Mouse (Mus musculus): ENCODE results near the gene Defb39. TPM values are rescaled to one million over a fixed set of nuclear protein-coding genes. Genes with fewer than 3 reads are reported as not detected.

Gene Defb39
- not detected in 2 replicates for polyA plus RNA-seq (2015; fragmentation: Nextera tagmentation; extraction: Ambion mirVana)

DNA sequence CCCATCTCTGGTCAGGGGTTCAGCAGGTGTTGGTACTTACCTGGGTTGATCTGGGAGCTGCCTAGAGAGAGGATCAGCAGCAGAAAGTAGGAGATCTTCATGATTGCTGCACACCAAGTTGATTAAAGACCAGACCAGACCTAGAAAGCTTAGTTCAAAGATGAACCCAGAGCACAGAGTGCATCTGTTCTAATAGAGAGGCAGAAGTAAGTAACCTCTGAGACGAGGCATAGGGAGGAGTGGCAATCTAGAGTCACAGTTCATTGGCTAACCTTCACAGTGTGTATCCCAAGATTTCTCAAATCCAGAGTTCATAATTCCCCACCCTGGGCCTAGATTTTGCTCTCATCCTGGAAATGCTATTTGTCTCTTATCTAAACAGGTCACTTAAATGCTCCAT is at the start of gene Defb39:
Gene Defb39 (minus strand): TSS at position 101 of the 400 bp plus-strand sequence.
- 80% methylated on average over 1 of the region's 1 CpGs for WGBS
- Histone ChIP-seq H3K4me2 (replicated peaks) (no peak within 1 kb of the TSS), H3K4me3 (no peak within 1 kb of the TSS), H3K27ac (no peak within 1 kb of the TSS), H3K9ac (no peak within 1 kb of the TSS), H3K27me3 (no peaks in the 10 kb centered on the region), H3K9me3 (peaks cover 2% of the 10 kb centered on the region; the same call in 1 of the 2 replicates), H3K4me1 (no peaks in the 10 kb centered on the region), H3K36me3 (no peaks in the 10 kb centered on the region)
- ATAC-seq (ENCODE audit: low FRiP score, low read depth) = no peak

DNA sequence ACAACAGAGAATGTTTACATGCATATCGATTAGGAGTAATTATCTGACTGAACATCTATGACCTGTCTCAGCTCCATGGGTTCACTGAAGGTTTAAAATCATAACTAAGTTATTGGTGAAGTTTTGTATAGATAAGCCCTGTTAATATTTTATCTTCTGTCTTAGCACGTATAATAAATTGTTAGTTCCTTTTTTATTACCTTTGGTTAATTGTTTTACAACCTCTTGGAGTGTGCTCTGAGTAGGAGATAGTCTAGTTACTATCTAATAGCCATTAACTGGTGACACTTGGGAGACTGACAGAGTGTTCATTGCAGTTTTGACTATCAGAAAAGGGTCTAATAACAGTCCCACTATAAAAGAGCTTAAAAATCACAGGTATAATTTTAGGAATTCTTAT is 1.4 kb upstream of the Defb39 start:
- peaks cover 2% of the 10 kb centered on the region; the same call in 1 of the 2 replicates for H3K9me3 ChIP-seq
- H3K9ac ChIP-seq = no peak overlapping the region
- H3K27me3 ChIP-seq = no peaks in the 10 kb centered on the region
- H3K27ac ChIP-seq = no peak overlapping the region
- ATAC-seq (ENCODE audit: low FRiP score, low read depth) = no peak
- H3K36me3 ChIP-seq = no peaks in the 10 kb centered on the region
- 67% methylated on average over 2 of the region's 2 CpGs for WGBS
- no peak overlapping the region for H3K4me2 ChIP-seq (replicated peaks)
- H3K4me1 ChIP-seq = no peaks in the 10 kb centered on the region
- H3K4me3 ChIP-seq = no peak overlapping the region

DNA sequence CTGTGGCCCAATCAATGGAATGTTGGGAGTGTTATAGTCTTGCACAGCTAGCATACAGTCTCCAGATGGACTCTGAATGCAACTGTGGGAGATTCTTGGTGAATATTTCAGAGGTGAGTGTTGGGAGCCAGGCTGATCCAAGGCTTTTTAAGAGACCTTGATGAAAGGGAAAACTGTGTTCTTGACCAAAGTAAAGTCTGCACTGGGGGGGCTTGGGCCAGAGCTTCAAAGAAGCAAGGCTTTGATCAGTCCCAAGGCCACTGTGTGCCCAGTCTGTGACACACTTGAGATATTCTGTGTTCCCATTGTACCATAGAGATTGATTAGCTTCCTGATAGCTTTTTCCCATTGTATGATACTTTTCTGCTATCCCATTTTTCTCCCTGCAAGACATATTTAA is 1.7 kb downstream of the Defb39 start:
- Histone ChIP-seq H3K27me3 (no peaks in the 10 kb centered on the region), H3K36me3 (no peaks in the 10 kb centered on the region), H3K4me3 (no peak overlapping the region), H3K4me2 (replicated peaks) (no peak overlapping the region), H3K27ac (no peak overlapping the region), H3K9me3 (peaks cover 2% of the 10 kb centered on the region; the same call in 1 of the 2 replicates), H3K9ac (no peak overlapping the region), H3K4me1 (no peaks in the 10 kb centered on the region)
- ATAC-seq (ENCODE audit: low FRiP score, low read depth) = no peak

DNA sequence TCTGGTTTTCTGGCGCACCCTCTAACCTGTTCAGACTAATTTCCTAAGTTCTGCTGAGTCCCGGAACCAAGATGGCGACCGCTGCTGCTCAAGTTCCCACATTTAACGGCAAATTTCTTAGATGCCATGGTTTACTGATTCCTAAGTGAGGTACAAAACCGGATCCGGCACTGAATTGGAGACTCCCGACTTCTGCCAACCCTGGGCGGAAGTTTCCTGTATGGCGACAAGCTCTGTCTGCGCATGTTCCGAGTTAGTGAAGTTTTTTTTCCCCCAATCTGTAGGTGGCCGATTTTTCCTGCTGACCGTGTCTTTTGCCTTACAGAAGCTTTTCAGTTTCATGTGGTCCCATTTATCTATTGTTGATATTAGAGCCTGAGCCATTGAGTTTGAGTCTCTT is 19.4 kb downstream of the Defb39 start:
- Histone ChIP-seq H3K4me1 (no peaks in the 10 kb centered on the region), H3K27ac (no peak overlapping the region), H3K9ac (no peak overlapping the region), H3K27me3 (no peaks in the 10 kb centered on the region), H3K4me3 (no peak overlapping the region), H3K36me3 (no peaks in the 10 kb centered on the region), H3K9me3 (peaks cover 9% of the 10 kb centered on the region; the same call in 1 of the 2 replicates), H3K4me2 (replicated peaks) (no peak overlapping the region)
- no peak for ATAC-seq (ENCODE audit: low FRiP score, low read depth)
- 92% methylated on average over 14 of the region's 14 CpGs for WGBS

DNA sequence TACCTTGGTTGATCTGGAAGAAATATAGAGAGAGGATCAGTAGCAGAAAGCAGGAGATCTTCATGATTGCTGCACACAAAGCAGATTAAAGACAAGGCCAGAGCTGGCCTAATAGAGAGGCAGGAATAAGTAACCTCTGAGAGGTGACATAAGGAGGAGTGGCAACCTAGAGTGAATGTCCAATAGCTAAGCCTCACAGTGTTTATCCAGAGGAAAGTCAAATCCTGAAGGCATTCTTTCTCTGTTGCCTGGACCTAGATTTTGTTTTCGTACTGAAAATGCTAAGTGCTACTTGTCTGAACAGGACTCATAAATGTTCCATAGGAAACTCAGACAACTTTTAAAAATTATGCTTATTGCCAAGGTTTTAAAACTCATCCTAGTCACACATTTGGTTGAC is 38.1 kb downstream of the Defb39 start, which contains the start of gene Defb38:
Gene Defb38 (minus strand): TSS at position 101 of the 400 bp plus-strand sequence.
- WGBS = 88% methylated on average over 1 of the region's 1 CpGs
- Histone ChIP-seq H3K4me3 (no peak within 1 kb of the TSS), H3K27ac (no peak within 1 kb of the TSS), H3K36me3 (no peaks in the 10 kb centered on the region), H3K4me2 (replicated peaks) (no peak within 1 kb of the TSS), H3K9ac (no peak within 1 kb of the TSS), H3K4me1 (no peaks in the 10 kb centered on the region), H3K9me3 (no peaks in the 10 kb centered on the region), H3K27me3 (no peaks in the 10 kb centered on the region)
- ATAC-seq (ENCODE audit: low FRiP score, low read depth) = no peak

Other genes starting within 250 kb of the Defb39 start
- gene Defb40, start 86.6 kb downstream of the Defb39 start, polyA plus RNA-seq (2015; fragmentation: Nextera tagmentation; extraction: Ambion mirVana) = not detected in 2 replicates
- not detected in 2 replicates for gene Defb37, start 73.8 kb downstream of the Defb39 start, polyA plus RNA-seq (2015; fragmentation: Nextera tagmentation; extraction: Ambion mirVana)
- gene Defb38, start 38.2 kb downstream of the Defb39 start, polyA plus RNA-seq (2015; fragmentation: Nextera tagmentation; extraction: Ambion mirVana) = not detected in 2 replicates
- gene Defb12, start 50.0 kb upstream of the Defb39 start, polyA plus RNA-seq (2015; fragmentation: Nextera tagmentation; extraction: Ambion mirVana) = not detected in 2 replicates
- gene Defb34, start 58.9 kb upstream of the Defb39 start, polyA plus RNA-seq (2015; fragmentation: Nextera tagmentation; extraction: Ambion mirVana) = not detected in 2 replicates
- gene Gm45826, start 76.0 kb upstream of the Defb39 start, polyA plus RNA-seq (2015; fragmentation: Nextera tagmentation; extraction: Ambion mirVana) = not detected in 2 replicates
- not detected in 2 replicates for gene Defb14, start 129.5 kb upstream of the Defb39 start, polyA plus RNA-seq (2015; fragmentation: Nextera tagmentation; extraction: Ambion mirVana)
- not detected in 2 replicates for gene Defb4, start 133.9 kb upstream of the Defb39 start, polyA plus RNA-seq (2015; fragmentation: Nextera tagmentation; extraction: Ambion mirVana)
- not detected in 2 replicates for gene Defb6, start 160.7 kb upstream of the Defb39 start, polyA plus RNA-seq (2015; fragmentation: Nextera tagmentation; extraction: Ambion mirVana)
- gene Defb46, start 175.1 kb upstream of the Defb39 start, polyA plus RNA-seq (2015; fragmentation: Nextera tagmentation; extraction: Ambion mirVana) = not detected in 2 replicates
- not detected in 2 replicates for gene Defb5, start 182.8 kb upstream of the Defb39 start, polyA plus RNA-seq (2015; fragmentation: Nextera tagmentation; extraction: Ambion mirVana)
- not detected in 2 replicates for gene Defb3, start 228.6 kb upstream of the Defb39 start, polyA plus RNA-seq (2015; fragmentation: Nextera tagmentation; extraction: Ambion mirVana)

Measured in limb, embryonic 13.5 days (tissue).